Mouse (Mus musculus): ENCODE results near the gene Vgll4.

Gene Vgll4

DNA sequence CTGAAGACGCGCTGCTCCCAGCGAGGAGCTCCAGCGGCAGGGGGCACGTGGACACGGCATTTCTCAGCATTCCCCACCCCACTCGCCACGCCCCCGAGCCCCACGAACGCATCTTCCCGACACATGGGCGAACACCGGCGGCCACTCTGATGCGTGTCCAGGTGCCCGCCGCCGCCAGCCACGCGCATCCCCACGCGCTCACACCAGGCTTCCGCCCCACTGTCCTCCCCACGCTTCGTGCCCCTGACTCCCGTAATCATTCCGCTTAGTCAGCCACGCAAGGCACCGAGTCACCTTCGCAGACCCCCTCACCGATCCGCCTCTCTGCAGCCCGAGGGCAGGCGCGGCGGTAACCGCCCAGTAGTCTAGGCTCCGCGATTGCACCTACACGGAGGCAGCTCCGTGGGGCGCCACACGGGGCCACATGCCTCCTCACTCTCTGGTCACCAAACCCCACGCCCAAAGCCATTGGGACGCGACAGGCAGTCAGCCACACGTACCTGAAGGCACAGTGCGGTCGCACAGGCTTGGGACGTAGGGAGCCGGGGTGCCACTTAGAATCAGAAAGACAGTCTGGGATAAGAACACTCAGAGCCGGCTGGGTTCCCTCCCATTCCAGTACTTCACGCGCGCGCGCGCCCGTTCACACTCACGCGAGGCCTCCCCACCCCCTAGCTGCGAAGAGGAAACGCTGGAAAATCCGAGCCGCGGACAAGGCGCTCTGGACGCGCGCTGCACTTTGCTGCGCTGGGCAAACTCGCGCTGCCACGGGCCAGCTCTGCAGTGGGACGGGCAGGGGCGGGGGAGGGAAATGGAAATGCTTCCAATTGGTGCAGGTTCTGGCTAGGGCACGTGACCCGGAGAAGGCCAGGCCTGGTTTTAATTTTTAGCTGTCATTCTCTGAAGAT lies at the start of gene Vgll4:
TSS of gene Vgll4 (minus strand) at position 782 of the 908 bp plus-strand sequence.
- DNase-seq (ENCODE audit: extremely low spot score, low spot score), result peak; percentile 77

- DNase-seq (ENCODE audit: extremely low spot score, low spot score), result no peak
Measured at GRCm38 (mm10) chr6:115015461-115015860, 45.7 kb upstream of the Vgll4 start.

GRCm38 (mm10) chr6:115013574-115013973 lies 43.8 kb upstream of the Vgll4 start:
- no peak for DNase-seq (ENCODE audit: extremely low spot score, low spot score)

- DNase-seq (ENCODE audit: extremely low spot score, low spot score), result no peak
Measured at GRCm38 (mm10) chr6:115011792-115012191, 42.0 kb upstream of the Vgll4 start.

DNA sequence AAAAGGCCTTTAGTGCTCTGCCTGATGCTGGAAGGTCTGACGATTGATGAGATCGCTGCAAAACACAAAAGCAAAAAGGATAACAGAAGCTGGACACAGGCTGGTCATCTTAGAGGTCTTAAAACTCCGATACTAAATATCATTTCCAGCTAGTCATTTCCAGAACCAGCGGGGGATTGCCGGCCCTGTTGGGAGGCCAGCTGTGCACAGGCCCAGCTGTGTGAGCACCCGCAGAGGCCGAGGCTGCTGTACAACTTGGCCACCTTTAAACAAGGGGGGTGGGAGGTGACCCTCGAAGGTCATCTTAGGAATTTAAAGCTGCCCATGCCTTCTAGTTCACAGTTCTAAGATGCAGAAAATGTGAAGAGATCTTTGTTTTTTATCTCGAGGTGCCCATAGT lies 41.0 kb upstream of the Vgll4 start:
- DNase-seq (ENCODE audit: extremely low spot score, low spot score), result no peak

GRCm38 (mm10) chr6:115010304-115010703 lies 40.5 kb upstream of the Vgll4 start:
- no peak for DNase-seq (ENCODE audit: extremely low spot score, low spot score)

GRCm38 (mm10) chr6:115007728-115008127 lies 37.9 kb upstream of the Vgll4 start:
- DNase-seq (ENCODE audit: extremely low spot score, low spot score), result peak; percentile 78

- DNase-seq (ENCODE audit: extremely low spot score, low spot score), result no peak
Measured at GRCm38 (mm10) chr6:115006948-115007347, 37.2 kb upstream of the Vgll4 start.

DNA sequence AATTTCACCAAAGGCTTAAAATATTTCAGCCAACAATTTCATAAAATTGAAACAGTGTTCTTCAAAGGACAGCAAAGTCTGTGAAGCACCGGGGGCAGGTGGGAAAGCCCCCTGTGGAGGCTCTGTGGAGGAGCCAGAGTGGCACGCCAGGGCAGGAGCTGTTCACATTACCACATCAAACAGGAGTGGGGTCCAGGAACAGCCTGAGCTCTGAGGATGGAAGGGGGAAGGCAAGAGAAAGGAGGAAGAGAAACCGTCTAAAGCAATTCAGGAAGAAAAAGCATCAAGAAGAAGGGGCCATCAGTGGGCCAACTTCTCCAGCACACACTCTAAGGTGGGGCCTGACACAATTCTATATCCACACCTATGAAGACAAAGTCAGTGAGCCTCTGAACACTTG lies 36.3 kb upstream of the Vgll4 start:
- no peak for DNase-seq (ENCODE audit: extremely low spot score, low spot score)

GRCm38 (mm10) chr6:115005351-115005890 lies 35.6 kb upstream of the Vgll4 start:
- no peak for DNase-seq (ENCODE audit: extremely low spot score, low spot score)

- no peak for DNase-seq (ENCODE audit: extremely low spot score, low spot score)
Measured at GRCm38 (mm10) chr6:115004636-115005035, 34.8 kb upstream of the Vgll4 start.

- DNase-seq (ENCODE audit: extremely low spot score, low spot score), result no peak
Measured at GRCm38 (mm10) chr6:114998374-114999031, 28.7 kb upstream of the Vgll4 start.

DNA sequence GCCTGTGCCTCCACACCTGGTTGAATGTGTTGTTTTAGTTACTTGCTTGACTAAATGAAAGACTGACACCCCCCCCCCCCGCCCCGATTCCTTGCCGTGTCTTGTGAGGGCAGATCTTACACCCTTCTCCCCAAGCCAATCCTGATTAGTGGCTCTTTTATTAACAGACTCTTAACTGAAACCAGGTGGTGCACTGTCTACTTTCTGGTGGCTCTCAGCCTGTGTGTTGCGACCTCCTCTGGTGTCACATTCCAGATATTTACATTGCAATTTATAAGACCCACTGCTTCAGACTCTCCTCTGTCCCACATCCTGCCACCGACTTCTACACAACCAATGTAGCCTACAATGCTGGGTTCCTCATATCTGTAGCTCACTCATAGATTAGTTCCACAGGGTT lies 27.7 kb upstream of the Vgll4 start:
- DNase-seq (ENCODE audit: extremely low spot score, low spot score), result no peak

- DNase-seq (ENCODE audit: extremely low spot score, low spot score), result no peak
Measured at GRCm38 (mm10) chr6:114996910-114997309, 27.1 kb upstream of the Vgll4 start.

DNA sequence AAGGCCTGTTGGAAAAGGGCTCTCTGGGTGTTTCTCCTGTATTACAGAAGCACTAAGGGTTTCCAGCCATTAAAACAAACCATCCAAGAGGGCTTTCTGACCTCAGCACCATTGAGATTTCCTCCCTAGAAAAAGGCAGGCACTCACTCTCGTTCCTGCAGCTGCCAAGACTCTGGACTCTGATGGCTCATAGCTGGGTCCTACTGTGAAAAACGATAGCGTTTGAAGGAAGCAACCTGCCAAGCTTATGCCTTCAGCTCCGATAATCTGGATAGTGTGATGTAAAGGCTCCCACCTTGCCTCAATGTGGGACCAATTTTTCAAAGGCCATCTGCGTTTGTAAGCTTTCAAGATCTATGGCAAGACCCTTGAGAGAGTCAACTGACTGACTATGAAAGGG lies 24.3 kb upstream of the Vgll4 start:
- DNase-seq (ENCODE audit: extremely low spot score, low spot score), result no peak

DNA sequence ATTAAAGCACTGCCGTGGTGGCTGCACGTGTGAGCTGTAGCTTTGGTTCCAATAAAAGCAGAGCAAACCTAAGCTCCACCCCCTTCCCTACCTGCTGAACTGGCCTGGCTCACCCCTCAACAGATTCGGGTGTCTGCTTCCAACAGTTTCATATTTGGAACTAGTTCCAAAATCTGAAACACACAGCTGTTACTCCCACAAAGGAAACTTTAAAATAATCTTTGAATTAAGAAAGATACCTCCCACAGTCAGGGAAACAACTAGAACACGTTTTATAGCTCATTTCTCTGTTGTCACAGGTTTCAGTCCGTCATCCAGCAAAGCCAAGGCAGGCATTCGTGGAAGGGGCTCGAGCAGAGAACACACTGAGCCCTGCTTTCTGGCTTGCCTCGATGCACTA lies 23.9 kb upstream of the Vgll4 start:
- no peak for DNase-seq (ENCODE audit: extremely low spot score, low spot score)

- no peak for DNase-seq (ENCODE audit: extremely low spot score, low spot score)
Measured at GRCm38 (mm10) chr6:114991909-114992308, 22.1 kb upstream of the Vgll4 start.

GRCm38 (mm10) chr6:114988619-114988980 lies 18.8 kb upstream of the Vgll4 start:
- DNase-seq (ENCODE audit: extremely low spot score, low spot score), result no peak

DNA sequence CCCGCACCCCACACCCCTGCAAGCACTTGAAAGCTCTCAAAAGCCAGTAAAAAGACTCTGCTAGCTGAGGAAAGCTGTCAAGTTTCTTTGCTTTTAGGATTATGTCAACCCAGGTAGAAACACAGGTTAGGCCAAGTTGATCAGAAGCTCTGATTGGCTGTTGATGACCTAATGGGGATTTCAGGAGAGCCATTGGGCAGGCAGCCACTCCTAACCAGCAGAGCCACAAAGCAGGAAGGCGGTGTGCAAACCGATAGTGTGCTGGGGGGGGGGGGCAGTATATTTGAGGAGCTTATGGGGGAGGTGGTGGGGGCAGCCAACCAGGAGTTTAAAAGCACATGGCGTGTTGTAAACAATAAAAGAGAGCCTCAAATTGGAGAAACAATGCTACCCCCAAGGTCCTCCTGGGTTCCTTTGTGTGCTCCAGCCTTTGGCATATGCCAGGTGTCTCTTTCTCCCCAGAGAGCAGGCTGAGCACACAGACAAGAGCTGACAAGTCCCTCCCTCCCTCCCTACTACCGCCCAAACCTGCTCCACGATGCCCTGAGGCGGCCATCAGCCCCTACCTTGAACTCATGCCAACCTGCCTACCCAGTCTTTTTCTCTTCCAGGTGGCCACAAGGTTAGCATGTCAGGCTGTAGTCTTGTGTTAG lies 18.3 kb upstream of the Vgll4 start:
- DNase-seq (ENCODE audit: extremely low spot score, low spot score), result no peak

- no peak for DNase-seq (ENCODE audit: extremely low spot score, low spot score)
Measured at GRCm38 (mm10) chr6:114982671-114983070, 12.9 kb upstream of the Vgll4 start.

DNA sequence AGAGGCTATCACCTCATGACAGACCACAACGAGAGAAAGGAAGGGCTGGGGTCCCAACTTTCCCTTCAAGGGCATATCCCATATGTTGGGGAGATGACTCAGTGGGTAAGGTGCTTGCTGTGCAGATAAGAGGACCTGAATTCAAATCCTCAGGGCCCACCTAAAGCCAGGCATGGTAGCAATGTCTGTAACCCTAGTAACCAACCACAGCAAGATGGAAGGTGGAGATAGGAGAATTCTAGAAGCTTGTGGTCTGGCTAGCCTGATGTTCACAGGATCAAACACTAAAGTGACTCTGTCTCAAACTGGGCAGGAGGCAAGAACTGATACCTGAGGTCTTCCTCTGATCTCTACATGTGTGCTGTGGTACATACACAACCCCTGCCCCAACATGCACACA lies 9.9 kb upstream of the Vgll4 start:
- no peak for DNase-seq (ENCODE audit: extremely low spot score, low spot score)

GRCm38 (mm10) chr6:114976915-114977419 lies 7.2 kb upstream of the Vgll4 start:
- no peak for DNase-seq (ENCODE audit: extremely low spot score, low spot score)

All from neural tube, embryonic 10.5 days (tissue).